Comparison of ENCODE assay signal across 9 mouse cellular contexts in the genomic region with DNA sequence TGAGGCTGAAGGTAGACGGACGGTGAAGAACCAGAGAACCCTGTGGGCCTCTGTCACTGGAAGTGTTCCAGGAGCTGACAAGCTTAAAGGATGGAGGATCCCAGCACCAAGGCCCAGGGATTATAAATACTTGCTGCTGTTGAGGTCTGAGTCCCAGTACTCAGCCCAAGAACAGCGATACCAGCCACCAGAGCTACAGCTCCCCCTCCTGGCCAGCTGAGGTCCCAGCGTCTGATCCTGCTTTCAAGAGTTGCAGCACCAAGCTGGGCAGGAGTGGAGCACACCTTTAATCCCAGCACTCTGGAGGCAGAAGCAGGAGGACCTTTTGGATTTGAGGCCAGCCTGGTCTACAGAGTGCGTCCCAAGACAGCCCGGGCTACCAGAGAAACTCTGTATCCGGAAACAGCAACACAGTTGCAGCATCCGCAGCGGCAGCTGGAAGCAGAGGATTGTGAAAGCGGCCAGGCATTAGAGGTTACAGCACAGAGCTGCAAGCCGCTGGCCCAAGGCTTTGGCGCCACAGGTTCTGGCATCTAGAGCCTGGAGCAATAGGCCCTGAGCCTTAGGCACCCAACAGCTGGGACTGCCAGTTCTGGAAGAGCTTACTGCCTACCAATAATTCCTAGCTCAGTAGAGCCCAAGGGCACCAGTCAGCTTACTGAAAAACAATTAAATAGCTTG. TPM values are rescaled to one million over a fixed set of nuclear protein-coding genes. Genes with fewer than 3 reads are reported as not detected.
DNase-seq lines count a peak whose midpoint lies in the region; ATAC-seq lines count a peak whose summit lies in the region.
"Had no signal": no experiment of that assay in that cellular context is flagged by ENCODE, and none has a peak within 500 bp of the region (broad histone marks: within the 10 kb centered on the region; RNA-seq: fewer than 3 reads in every experiment).

No protein-coding gene starts in this region.

- no peaks in the 10 kb centered on the region for H3K4me1 ChIP-seq in hindbrain, embryonic 12.5 days

- no peak for ATAC-seq in hindbrain, embryonic 12.5 days (ENCODE audit: low FRiP score)

- no peak overlapping the region for H3K4me3 ChIP-seq in hindbrain, embryonic 12.5 days
- H3K4me3 ChIP-seq: embryonic facial prominence, embryonic 12.5 days had no signal

- peak; percentile 60 for DNase-seq in WW6 (ENCODE audit: low read depth, low spot score)
- peak; percentile 63 for DNase-seq in cerebellum, adult 9-10 months
- DNase-seq in frontal cortex, postnatal 25 days (ENCODE audit: low spot score in 2 of 2): peak; percentile 45 to 66
- DNase-seq in layer of hippocampus, postnatal 36 days: peak; percentile 63 to 64
- peak; percentile 77 for DNase-seq in lung, postnatal 25 days (ENCODE audit: low spot score)
- DNase-seq in right cerebral cortex, adult 2 months (ENCODE audit: low spot score in 2 of 2): peak; percentile 75 to 78
- peak; percentile 70 for DNase-seq in urinary bladder, postnatal 25 days (ENCODE audit: low spot score)

- no peak overlapping the region for H3K4me2 ChIP-seq in hindbrain, embryonic 12.5 days (replicated peaks)
- H3K4me2 ChIP-seq: embryonic facial prominence, embryonic 12.5 days had no signal

- peaks cover 6% of the 10 kb centered on the region; the same call in 1 of the 2 replicates for H3K27me3 ChIP-seq in hindbrain, embryonic 12.5 days

- H3K9ac ChIP-seq in hindbrain, embryonic 12.5 days: 0 out of 2 replicates have a peak overlapping the region, but pooled peaks have one; percentile 9
- H3K9ac ChIP-seq: embryonic facial prominence, embryonic 12.5 days had no signal

- 37% methylated on average over 12 of the region's 12 CpGs for WGBS in hindbrain, embryonic 12.5 days

- H3K9me3 ChIP-seq in hindbrain, embryonic 12.5 days (replicated peaks): no peaks in the 10 kb centered on the region
- H3K9me3 ChIP-seq: embryonic facial prominence, embryonic 12.5 days had no signal

- no peaks in the 10 kb centered on the region for H3K36me3 ChIP-seq in hindbrain, embryonic 12.5 days
- H3K36me3 ChIP-seq: embryonic facial prominence, embryonic 12.5 days had no signal

- no peak overlapping the region for H3K27ac ChIP-seq in hindbrain, embryonic 12.5 days
- H3K27ac ChIP-seq: embryonic facial prominence, embryonic 12.5 days had no signal

RNA-seq across cellular contexts. Expression of gene Ddr1, which starts 32.0 kb away (rescaled TPM):
- polyA plus RNA-seq in hindbrain, embryonic 12.5 days (2016; fragmentation: Nextera tagmentation; extraction: Ambion mirVana): 168 and 182 TPM in 2 replicates
- 10 to 100 TPM; 62.7 to 63.9 TPM for total RNA-seq in layer of hippocampus, postnatal 36 days (2021)
